Mouse (Mus musculus): ENCODE measurements around the gene Enpp5. TPM values are rescaled to one million over a fixed set of nuclear protein-coding genes. Genes with fewer than 3 reads are reported as not detected.

Gene Enpp5
- 10 to 100 TPM; 12.7 to 19.2 TPM for polyA plus RNA-seq (2017; shearing (Covaris generic))

DNA sequence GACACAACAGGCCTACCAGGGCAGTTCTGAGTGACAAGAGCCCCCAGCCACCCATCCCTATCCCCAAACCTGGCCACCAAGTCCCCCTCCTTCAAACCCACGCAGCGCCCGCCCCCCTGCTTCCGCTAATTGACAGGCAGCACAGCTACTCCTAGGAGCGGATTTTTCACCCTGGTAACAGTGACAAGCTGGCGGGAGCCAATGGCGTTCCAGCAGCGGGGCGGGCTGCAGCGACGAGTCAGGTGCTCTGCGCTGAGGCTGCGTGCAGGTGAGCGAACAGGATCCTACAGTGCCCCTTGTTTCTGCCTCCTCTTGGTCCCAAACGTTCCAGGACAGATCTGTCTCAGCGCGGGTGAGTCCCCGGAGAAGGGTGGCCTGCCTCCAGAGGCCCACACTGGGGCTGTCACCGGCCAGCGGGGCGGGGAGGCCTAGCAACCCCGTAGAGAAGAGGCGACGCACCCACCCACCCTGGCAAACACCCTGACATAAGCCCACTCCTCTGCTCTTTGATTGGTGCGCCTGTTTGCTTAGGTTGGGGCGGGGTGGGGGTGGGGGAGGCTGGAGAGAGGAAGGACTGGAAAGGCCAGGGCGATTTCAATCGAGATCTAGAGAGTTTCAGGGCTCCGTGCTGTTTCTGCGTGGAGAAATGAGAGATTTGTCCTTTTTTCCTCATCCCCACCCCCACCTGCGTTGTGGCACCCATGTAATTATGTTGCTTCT lies at the start of gene Enpp5:
Gene Enpp5, plus strand, starts transcription at position 183 of the 720 bp plus-strand sequence.
- ATAC-seq, result peak; percentile 95

DNA sequence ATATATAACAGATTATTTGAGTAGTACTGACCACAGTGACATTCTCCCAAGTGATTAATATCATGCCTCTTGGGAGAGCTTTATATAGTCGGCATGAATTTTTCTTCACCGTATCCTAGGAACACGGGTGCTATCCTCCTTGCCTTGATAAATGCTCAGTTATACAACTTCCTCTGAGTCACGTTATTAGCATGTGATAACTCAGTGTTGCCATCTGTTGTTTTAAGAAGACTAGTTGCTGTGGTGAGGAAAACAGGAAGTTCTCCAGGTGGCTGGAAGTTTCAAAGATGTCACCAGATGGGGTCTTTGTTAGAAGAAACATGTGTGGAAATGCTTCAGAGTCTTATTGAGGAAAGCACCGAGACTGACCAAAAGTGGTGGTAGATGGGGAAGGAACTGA lies 49.0 kb upstream of the Enpp5 start:
- ATAC-seq, result no peak

DNA sequence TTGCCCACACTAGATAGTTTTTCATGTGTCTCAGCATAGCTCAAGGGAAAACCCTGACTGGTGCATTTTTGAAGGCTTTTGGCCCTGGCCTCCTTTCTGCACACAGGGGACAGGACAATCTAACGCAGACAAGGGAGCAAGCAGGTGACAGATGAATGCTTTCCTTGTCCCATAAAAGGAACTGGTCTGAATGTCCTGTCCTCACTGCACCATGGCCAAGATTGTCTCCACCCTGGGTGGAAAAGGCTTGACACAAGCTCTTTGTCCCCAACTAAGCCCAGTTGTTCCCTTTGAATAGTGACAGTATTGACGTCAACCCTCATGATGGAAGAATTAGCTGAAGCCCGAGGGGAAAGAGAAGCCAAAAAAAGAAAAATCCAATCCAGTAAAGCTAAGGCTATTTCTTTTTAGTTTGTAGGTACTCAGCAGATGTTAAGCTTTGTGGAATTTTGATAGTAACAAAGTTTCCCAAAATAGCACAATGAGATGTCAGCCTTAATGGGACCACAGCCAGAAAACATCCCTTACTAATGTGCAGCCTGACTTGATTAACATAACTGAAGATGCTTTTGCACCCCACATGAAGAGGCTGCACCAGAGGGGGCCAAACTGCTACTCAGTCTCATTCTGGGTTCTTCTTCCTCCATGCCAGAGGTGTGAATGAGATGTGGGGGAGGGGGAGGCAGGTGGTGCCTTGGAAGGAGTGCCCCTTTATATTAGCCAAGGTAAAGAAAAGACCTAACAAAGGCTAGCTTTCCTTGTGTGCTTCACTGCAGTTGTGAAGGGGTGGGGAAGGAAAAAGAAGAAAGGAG lies 47.6 kb upstream of the Enpp5 start:
- ATAC-seq, result no peak

DNA sequence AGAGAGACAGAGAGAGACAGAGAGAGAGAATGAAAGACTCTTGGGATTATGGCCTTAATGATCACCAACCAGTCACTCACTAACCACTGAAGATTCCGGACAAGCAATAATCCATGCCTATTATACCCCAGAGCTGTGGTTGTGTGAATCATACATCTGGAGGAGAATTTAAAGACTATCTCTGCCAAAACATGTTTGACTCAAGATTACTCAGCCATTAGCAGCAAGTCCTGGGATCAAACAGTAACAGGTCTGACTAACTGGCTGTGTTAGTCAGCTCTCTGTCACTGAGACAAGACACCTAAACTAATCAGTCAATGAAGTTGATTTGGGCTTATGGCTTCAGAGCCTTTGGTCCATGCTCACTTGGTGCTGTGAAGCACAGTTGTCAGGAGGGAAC lies 43.6 kb upstream of the Enpp5 start:
- no peak for ATAC-seq

DNA sequence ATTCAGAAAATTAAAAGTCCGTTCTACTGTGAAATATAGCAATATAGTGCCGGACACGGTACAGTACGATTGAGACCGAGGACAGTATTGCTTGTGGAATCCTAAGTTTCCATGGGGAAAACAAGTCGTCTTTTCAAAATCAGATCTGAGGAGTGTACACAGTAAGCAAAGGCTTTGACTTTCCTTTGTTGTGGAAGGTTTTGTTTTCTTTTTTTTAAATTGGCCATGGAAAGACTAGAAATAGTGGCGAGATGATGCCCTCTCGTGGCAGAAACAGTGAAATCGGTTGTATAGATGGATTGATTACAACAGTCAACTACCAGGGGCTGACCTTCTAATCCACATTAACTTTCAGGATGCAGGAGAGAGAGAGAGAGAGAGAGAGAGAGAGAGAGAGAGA lies 40.0 kb upstream of the Enpp5 start:
- no peak for ATAC-seq

DNA sequence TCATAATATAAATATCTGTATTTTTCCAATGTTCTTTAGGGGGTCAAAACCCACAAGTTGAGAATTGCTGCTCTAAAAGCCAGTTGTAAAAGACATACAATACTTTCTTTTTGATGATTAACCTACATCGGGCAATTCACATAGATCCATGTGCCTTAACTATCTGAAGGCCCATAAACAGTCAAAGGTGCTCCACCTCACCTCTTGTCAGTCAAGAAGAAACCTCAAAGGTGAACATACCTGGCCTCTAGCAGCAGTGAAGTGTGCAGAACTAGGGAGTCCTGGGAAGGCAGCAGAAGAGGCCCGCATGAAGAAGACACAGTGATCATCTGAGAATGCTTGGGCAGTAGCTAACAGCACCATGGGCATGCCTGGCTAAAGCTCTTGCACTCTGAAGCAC lies 38.2 kb upstream of the Enpp5 start:
- ATAC-seq, result no peak

DNA sequence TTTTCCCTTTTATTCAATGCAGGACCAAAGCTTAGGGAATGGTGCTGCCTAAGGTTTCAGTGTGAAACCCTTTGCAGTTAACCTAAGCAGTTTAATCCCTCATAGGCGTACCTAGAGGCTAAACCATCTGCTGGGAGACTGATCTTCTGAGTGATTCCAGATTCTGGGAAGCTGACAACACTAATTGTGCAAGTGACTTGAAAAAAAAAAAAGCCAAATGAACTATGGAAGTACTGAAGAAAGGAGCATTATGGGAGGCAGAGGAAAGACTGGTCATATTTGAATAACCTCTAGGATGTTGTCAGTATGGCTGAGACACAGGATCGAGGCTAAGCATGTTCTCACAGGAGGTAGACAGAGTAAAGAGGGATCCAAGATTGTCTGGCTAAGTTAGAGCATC lies 36.3 kb upstream of the Enpp5 start:
- ATAC-seq, result no peak

DNA sequence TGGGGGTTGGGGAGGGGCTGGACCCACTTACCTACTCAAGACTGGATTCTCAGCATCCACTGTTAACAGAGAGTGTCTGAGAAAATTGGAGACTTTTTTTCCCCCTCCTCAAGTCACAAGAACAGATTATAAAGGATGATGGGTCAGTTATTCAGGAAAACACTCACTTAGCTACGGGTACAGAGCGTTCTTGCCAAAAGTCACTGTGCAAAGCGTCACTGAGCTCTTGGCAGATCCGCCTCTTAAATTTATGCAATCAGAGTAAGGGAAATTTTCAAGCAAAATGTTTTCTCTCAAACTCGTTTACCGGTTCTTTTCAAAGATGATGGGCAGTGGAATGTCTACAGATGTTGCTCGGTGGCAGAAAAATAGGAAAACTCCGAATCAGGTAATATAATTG lies 35.8 kb upstream of the Enpp5 start:
- no peak for ATAC-seq

DNA sequence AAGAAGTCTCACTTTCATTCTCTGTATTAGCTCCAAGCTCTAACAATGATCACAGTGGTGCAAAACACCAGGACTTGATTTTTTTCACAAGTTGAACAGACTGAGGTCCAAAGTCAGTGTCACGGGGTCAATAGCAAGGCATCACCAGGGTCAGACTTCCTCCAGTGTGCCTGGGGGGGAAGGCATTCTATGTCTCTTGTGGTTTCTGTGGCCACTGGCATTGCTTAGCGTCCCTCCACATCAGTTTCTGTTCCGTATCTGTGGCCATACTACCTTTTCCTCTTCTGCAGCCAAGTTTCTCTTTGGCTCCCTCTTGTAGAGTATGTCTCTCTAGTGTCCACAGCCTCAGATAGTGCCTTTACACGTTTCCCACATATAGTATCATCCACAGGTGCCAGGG lies 25.2 kb upstream of the Enpp5 start:
- no peak for ATAC-seq

DNA sequence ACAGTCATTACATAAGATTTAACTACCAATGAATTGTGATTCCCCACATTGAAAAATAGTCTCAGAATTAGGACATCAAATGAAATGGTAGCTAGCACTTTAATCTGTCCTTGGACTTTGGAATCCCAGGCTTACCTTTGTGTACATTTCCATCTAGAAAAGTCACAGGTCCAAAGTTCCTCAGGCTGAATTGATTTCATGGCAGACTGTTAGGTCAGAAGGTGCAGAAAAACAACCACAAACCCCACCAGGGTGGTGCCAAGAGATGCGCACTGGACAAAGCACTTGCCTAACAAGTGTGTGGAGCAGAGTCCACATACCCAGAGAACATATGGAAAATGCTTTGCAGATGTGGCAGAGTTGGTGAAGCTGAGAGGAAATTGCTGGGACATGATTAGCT lies 21.5 kb upstream of the Enpp5 start:
- ATAC-seq, result no peak

DNA sequence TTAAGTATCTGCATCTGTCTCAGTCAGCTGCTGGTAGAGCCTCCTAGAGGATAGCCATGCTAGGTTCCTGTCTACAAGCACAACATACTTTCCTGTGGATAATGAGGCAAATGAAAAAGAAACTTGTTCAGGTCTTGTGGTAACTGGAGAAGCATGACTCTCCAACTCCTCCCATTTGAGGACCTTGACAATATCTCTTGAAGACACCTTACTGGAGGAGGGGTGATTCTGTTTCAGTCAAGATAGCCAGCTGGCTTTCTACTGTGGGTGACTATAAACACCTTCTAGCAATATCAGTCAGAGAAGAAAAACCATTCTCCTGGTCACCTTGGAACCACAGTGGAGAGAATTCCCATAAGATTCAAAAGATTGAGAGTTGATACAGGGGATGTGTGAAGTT lies 20.5 kb upstream of the Enpp5 start:
- no peak for ATAC-seq

DNA sequence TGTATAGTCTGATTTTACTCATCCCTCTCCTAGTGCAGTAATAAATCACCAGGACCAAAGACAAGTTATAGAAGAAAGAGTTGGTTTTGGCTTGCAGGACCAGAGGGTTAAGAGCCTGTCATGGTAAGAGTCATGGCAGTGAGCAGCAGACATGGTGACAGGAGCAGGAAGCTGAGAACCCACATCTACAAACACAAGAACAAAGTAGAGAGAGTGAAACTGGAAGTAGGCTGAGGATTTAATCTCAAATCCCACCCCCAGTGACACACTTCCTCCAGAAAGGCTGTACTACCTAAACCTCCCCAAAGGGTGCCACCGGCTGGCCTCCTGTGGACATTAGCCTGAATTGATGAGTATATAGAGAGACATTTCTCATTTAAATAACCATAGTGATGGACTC lies 17.8 kb upstream of the Enpp5 start:
- ATAC-seq, result no peak

DNA sequence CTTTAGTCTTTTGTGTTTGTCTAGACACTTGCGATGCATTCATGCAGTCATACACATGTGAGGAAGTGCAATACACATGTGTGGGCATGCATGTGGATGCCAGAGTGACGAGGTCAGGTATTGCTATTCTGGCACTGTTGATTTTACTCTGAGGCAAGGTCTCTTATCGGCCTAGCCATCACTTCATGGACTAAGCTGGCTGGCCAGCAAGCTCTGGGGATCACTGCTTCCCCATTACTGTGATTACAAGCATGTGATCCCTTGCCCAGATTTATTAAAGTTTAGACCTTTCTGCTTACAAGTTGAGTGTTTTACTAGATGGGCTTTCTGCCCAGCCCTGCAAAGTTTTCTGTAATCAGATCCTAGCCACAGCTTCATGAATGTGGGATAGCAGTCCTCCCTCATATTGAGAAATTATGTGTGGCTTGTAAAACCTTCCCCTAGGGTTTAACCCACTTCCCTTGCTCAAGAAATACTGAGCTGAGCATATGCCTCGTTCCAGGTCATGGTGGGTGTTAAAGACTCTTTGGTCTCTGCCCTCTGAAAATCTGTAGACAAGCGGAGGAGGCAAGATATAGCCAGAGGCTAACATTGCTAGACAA lies 17.2 kb upstream of the Enpp5 start:
- ATAC-seq, result no peak

DNA sequence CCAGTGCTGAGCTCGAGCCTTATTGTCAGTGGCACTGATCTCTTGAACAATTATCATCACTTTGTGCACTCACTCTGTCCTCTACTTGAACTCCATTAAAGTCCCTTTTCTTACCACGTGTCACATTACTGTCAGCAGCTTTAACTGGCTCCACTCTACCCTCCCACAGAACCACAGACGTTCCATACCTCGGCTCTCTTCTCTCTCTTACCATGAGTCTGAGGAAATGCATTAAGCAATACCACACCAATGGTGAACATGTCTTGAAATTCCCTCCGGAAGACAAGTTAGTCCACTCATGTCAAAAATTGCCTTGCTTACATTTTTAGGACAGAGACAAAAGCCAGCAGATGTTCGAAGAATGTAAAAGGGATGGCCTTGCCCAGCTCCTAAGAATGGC lies 9.7 kb upstream of the Enpp5 start:
- ATAC-seq, result no peak

DNA sequence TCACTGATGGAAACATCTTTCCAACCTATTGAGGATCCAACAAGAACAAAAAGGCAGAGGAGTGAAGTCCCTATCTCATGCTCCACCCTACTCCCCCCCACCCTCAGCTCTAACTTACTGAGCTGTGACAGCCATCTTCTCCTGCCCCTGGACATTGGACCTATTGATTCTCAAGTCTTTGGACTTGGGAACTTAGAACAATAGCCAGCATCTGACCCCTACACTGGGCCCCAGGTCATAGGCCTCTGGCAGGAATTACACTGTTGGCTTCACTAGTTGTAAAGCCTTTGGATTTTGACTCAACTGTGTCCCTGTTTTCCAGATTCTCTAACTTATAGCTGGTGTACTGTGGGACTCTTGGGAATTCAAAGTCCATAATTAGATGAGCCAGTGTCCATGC lies 6.9 kb upstream of the Enpp5 start:
- ATAC-seq, result no peak

DNA sequence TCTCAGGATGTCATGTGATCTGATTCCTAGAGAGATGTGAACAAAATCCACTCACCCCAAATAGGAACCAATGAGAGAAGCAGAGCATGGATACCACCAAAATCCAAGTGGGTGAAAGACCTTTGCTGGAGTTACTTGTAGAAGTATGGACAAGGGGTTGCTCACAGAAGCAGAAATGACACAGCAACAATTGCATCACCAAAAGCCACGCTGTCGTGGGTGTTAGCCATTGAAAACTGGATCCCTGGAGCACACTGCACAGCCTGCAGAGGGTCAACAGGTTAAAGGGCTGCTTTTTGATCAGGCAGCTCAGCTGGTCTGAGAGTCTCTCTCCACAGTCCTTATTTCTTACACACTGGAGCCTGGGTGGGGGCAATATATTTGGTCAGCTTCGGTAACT lies 3.0 kb upstream of the Enpp5 start:
- no peak for ATAC-seq

DNA sequence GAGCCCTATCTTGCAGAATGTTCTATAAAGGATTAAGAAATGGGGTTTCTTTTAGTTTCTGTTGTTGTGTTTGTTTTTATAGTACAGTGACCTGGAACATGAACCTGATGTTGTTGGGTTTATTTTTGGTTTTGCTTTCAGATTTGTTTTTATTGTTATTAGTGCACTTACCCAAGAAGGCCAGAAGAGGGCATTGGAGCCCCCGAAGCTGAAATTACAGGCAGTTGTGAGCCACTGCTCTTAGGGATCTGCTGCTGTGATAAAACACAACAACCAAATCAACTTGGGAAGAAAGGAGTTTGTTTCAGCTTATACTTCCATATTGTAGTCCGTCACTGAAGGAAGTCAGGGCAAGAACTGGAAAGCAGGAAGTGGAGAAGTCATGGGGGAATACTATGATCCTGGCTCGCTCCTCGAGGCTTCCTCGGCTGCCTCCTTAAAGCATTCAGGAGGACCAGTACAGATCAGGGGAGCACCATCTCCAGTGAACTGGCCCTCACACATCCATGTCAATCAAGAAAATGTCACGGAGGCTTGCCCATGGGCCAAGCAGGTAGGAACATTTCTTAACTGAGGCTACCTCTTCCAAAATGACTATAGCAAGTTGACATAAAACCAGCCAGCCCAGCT lies 2.4 kb upstream of the Enpp5 start:
- peak; percentile 74 for ATAC-seq

DNA sequence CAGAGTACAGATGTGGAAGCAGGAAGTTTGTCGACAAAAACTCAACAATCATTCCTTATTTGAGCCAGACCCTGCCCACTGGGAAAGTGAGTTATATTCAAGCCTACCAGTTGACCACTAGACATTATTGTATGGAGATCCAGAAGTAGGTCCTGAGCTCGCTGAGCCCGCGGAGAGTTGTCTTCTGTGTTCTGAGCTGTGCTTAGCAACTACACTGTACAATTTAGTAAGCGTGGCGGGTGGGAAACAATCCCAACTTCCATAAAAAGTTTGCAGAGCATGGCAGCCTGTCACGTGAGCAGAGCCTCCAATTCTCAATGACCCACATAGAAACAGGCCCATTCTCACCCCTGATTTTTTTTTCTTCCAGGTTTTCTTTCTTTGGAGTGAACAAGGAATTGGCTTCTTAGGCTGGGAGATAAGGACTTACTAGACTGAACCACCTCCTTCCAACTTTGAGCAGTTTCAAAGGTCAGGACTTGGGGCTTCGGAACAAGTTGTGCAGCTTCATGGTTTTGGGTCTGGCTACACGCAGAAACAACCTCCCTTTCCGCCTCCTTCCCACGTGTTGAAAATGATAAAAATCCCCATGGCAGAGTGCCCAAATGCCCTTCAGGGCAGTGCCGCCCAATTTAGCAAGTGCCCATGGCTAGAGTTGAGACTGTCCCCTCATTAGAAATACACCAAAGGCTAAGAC lies 1.3 kb upstream of the Enpp5 start:
- ATAC-seq, result no peak

DNA sequence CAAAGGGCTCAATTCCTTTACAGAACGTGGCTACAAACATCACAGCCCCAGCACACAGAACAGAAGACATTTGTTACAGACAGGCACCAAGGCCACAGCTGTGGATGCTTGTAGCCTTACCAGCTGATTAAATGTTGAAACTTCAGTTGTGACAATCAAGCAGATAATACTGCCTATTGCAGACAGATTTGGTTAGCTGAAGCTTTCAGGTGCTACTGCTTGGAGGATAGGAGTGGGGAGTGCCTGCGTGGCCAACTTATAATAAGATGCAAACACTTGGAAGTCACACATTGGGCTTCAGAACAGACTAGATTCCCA lies 811 bp upstream of the Enpp5 start:
- ATAC-seq, result no peak

DNA sequence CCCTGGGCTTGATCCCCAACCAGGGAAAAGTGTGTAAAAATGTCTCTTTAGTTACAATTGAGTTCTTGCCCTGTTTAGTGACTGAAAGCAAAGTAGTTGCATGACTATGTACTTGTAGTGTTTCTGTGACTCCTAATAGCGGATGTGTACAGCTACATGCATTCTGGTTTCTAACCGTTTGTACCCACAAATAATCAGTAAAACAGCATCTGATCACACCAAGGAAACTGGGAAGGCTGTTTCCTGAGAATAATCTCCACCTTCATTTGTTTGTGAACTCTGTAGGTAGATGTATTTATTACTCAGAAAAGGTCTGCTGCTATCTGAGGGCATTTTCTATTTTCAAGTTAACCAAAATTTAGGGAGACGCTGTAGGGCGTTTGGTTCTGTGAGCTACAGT lies 4.5 kb downstream of the Enpp5 start:
- no peak for ATAC-seq

DNA sequence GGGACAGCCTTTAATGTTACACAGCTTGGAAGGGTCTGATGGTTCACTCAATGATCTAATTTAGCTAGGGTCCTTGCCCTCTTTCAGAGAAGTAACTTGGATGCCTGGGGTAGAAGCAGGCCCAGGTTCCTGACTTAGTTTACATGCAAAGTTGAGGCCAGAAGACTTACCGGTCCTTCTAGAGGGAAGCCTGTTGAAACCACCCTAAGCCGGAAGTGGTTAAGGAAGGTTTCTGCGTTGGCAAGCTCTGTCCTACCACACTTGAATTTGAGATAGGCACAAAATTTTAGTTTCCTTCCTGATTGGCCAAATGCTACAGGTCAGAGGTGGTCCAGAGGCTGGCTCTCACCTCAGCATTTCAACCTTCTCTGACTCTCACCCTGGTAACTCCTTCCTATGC lies 9.6 kb downstream of the Enpp5 start:
- ATAC-seq, result peak; percentile 58

DNA sequence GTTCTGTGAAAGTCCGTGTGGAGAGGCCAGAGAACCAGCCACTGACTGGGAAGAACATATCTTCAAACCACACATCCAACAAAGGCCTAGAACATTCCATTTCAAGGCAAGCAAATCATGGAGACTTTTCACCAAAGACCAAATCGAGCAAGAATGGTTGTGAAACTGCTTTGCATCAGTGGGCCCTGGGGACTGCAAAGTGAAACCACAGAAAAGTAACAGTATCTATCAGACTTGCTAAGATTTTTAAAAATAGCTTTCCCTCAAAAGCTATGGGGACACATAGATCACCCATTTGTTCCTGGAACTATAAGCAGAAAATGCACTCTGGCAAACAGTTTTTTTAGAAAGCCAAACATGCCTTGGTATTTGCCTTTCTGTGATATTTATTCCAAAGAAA lies 12.3 kb downstream of the Enpp5 start:
- ATAC-seq, result no peak

DNA sequence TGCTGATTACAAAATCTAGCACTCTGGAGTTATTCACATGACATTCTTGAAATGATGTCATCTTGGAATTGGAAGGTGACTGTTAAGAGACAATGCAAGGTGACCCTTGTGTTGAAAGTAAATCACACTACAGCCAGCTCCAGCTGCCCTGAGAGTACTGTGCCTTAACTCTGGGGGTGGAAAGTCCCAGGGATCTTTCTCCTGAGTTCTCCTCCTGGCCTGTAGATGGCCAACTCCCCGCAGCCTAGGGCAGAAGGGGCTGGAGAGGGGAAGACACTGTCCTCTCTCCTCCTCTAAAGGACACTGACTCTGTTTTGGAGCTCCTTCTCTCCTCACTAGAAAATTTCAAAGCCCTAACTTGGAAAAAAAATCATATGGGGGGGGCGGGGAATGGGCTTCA lies 12.9 kb downstream of the Enpp5 start:
- no peak for ATAC-seq
